Mouse (Mus musculus): ENCODE results near the gene Ly6c1.
"Not testable (repeated sequence)": the region's sequence is repeated elsewhere in the genome, so short reads cannot be mapped to it uniquely, and the experiment has no call there.

DNA sequence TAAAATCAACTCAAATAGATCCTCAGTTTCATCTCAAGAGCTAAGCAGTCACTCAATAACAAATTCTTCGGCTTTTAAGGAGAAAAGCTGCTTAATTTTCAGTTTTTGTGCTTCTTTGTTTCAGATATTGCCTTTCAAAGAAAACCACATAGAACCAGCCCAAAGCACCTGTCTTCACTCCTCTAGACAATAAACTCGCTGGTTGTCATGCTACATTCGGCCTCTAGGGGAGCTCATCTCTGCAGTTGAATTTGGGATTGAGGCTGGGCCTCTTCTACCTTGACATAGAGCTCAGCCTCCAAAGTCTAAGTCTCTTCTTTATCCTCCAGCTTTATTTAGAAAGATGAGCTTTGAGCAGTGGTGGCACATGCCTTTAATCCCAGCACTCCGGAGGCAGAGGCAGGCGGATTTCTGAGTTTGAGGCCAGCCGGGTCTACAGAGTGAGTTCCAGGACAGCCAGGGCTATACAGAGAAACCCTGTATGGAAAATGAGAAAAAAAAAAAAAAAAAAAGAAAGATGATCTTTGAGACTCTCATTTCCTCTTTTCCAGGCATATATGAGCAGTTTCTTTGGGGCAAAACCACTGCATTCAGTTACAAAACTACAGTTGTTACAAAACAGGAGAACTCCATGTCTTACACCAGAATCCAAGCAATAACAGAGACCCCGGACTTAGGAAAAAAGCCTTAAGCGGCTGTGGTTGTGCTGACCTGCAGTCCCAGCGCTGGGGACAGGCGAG is 27.4 kb downstream of the Ly6c1 start:
- TF ChIP-seq EP300, CTCF (IDR thresholded peaks at IDR 0.05): not testable (repeated sequence)
